11 mouse cellular contexts compared by ENCODE assay signal in genomic region chr11:107919852-107920508, GRCm38 (mm10). TPM values are rescaled to one million over a fixed set of nuclear protein-coding genes. Genes with fewer than 3 reads are reported as not detected.
DNase-seq lines count a peak whose midpoint lies in the region; ATAC-seq lines count a peak whose summit lies in the region.
"Had no signal": no experiment of that assay in that cellular context is flagged by ENCODE, and none has a peak within 500 bp of the region (broad histone marks: within the 10 kb centered on the region; RNA-seq: fewer than 3 reads in every experiment).

No protein-coding gene starts in this region.

- WGBS in heart, embryonic 10.5 days = 43% methylated on average over 16 of the region's 16 CpGs
- 48% methylated on average over 16 of the region's 16 CpGs for WGBS in neural tube, embryonic 11.5 days
- WGBS in embryonic facial prominence, embryonic 10.5 days = 48% methylated on average over 16 of the region's 16 CpGs

- H3K4me3 ChIP-seq in heart, embryonic 10.5 days = no peak overlapping the region
- no peak overlapping the region for H3K4me3 ChIP-seq in neural tube, embryonic 11.5 days (ENCODE audit: low read depth, low read length)
- no peak overlapping the region for H3K4me3 ChIP-seq in embryonic facial prominence, embryonic 10.5 days
- H3K4me3 ChIP-seq: heart, embryonic 15.5 days; limb, embryonic 12.5 days had no signal

- H3K36me3 ChIP-seq in heart, embryonic 10.5 days = no peaks in the 10 kb centered on the region
- no peaks in the 10 kb centered on the region for H3K36me3 ChIP-seq in neural tube, embryonic 11.5 days (ENCODE audit: control insufficient read depth, insufficient read depth, low read length)
- H3K36me3 ChIP-seq in embryonic facial prominence, embryonic 10.5 days (replicated peaks) = no peaks in the 10 kb centered on the region
- H3K36me3 ChIP-seq: heart, embryonic 15.5 days; limb, embryonic 12.5 days had no signal

- H3K4me1 ChIP-seq in heart, embryonic 10.5 days = peaks cover 2% of the 10 kb centered on the region; the same call in 1 of the 2 replicates
- H3K4me1 ChIP-seq in neural tube, embryonic 11.5 days (ENCODE audit: control insufficient read depth, insufficient read depth, low read length) = no peaks in the 10 kb centered on the region; the same call in 1 of the 2 replicates
- H3K4me1 ChIP-seq in embryonic facial prominence, embryonic 10.5 days = peaks cover 3% of the 10 kb centered on the region
- H3K4me1 ChIP-seq: limb, embryonic 12.5 days had no signal

- DNase-seq in heart, postnatal 10 days = peak; percentile 21 to 41
- DNase-seq in heart, embryonic 10.5 days (ENCODE audit: low spot score) = no peak
- DNase-seq in neural tube, embryonic 11.5 days (ENCODE audit: low spot score) = peak; percentile 42
- DNase-seq in neural tube, embryonic 10.5 days (ENCODE audit: extremely low spot score, low spot score) = no peak
- peak; percentile 56 for DNase-seq in embryonic facial prominence, embryonic 10.5 days (ENCODE audit: low spot score)
- peak; percentile 47 for DNase-seq in retina, postnatal 1 day
- no peak for DNase-seq in spleen, adult 12 weeks (ENCODE audit: low spot score)
- DNase-seq in urinary bladder, postnatal 4 days (ENCODE audit: low spot score in 2 of 2) = no peak

- intact Hi-C loops in heart, postnatal 10 days (cut with DNase I) = no loop called here

- H3K4me2 ChIP-seq in neural tube, embryonic 11.5 days (ENCODE audit: low read depth) = no peak overlapping the region
- H3K4me2 ChIP-seq: heart, embryonic 15.5 days; limb, embryonic 12.5 days had no signal

- H3K9ac ChIP-seq in neural tube, embryonic 11.5 days (ENCODE audit: low read length) = no peak overlapping the region
- H3K9ac ChIP-seq: heart, embryonic 15.5 days; limb, embryonic 12.5 days had no signal

- no peak for ATAC-seq in neural tube, embryonic 11.5 days (ENCODE audit: insufficient read depth, low FRiP score, low TSS enrichment)

- no peaks in the 10 kb centered on the region for H3K9me3 ChIP-seq in heart, embryonic 10.5 days
- no peaks in the 10 kb centered on the region for H3K9me3 ChIP-seq in neural tube, embryonic 11.5 days (ENCODE audit: control insufficient read depth, low read length)
- no peaks in the 10 kb centered on the region for H3K9me3 ChIP-seq in embryonic facial prominence, embryonic 10.5 days
- H3K9me3 ChIP-seq: heart, embryonic 15.5 days; limb, embryonic 12.5 days had no signal

- H3K27ac ChIP-seq in heart, embryonic 10.5 days = no peak overlapping the region
- no peak overlapping the region for H3K27ac ChIP-seq in neural tube, embryonic 11.5 days (ENCODE audit: low read depth, low read length)
- H3K27ac ChIP-seq in embryonic facial prominence, embryonic 10.5 days (replicated peaks) = no peak overlapping the region
- H3K27ac ChIP-seq: heart, embryonic 15.5 days; limb, embryonic 12.5 days had no signal

- peaks cover 45% of the 10 kb centered on the region for H3K27me3 ChIP-seq in heart, embryonic 10.5 days (ENCODE audit: insufficient read depth, poor library complexity, severe bottlenecking)
- H3K27me3 ChIP-seq in neural tube, embryonic 11.5 days (ENCODE audit: control insufficient read depth, insufficient read depth, low read length) = no peaks in the 10 kb centered on the region
- H3K27me3 ChIP-seq in embryonic facial prominence, embryonic 10.5 days (replicated peaks; ENCODE audit: low read depth, poor library complexity, severe bottlenecking) = peaks cover 14% of the 10 kb centered on the region

RNA-seq across cellular contexts. Expression of gene Cacng5, which starts 5.1 kb away (rescaled TPM):
- total RNA-seq in heart, postnatal 10 days (2021) = under 1 TPM; 0.12 to 0.14 TPM
- 0.10 and 0.26 TPM in 2 replicates for polyA plus RNA-seq in heart, embryonic 10.5 days (2016; fragmentation: Nextera tagmentation; extraction: Ambion mirVana)
- 2.7 and 3.8 TPM in 2 replicates for polyA plus RNA-seq in neural tube, embryonic 11.5 days (2014; fragmentation: Nextera tagmentation; extraction: Ambion mirVana)
- 0.34 and 0.52 TPM in 2 replicates for polyA plus RNA-seq in embryonic facial prominence, embryonic 10.5 days (2016; fragmentation: Nextera tagmentation; extraction: Ambion mirVana)
- polyA plus RNA-seq: spleen, adult 2 months had no signal

Comparison
In these comparisons a context has a peak if more than half of its experiments do, and no peak if none do; other contexts are left out.
1. DNase-seq: peak in heart, postnatal 10 days (2 of 2), neural tube, embryonic 11.5 days (single experiment), embryonic facial prominence, embryonic 10.5 days (single experiment) and retina, postnatal 1 day (single experiment); none in heart, embryonic 10.5 days (single experiment), neural tube, embryonic 10.5 days (single experiment), spleen, adult 12 weeks (single experiment) and urinary bladder, postnatal 4 days (0 of 2).